Mouse (Mus musculus) embryonic facial prominence, embryonic 12.5 days (tissue): ENCODE measurements around the gene Galnt14. TPM values are rescaled to one million over a fixed set of nuclear protein-coding genes. Genes with fewer than 3 reads are reported as not detected.

Experiments
- ATAC-seq: fragments of 200-750 bp; cut with Nextera tagmentation; 2 replicates; pipeline ENCODE4 v1.8.0; 2017; ENCODE audit not compliant: insufficient number of reproducible peaks, insufficient read depth, low FRiP score, low TSS enrichment
- H3K27ac ChIP-seq: fragments of 300-500 bp; sonication (generic); 2 replicates; pipeline ENCODE4 v1.5.1; 2016; ENCODE audit warnings: mild to moderate bottlenecking
- H3K27me3 ChIP-seq: fragments of 300-500 bp; sonication (generic); 2 replicates; pipeline ENCODE4 v1.6.1; 2016; ENCODE audit warnings: mild to moderate bottlenecking, moderate library complexity
- H3K36me3 ChIP-seq: fragments of 300-500 bp; sonication (generic); 2 replicates; pipeline ENCODE4 v1.6.1; 2016; ENCODE audit warnings: mild to moderate bottlenecking
- H3K4me1 ChIP-seq: fragments of 300-500 bp; sonication (generic); 2 replicates; pipeline ENCODE4 v1.6.1; 2016
- H3K4me2 ChIP-seq: fragments of 300-500 bp; sonication (generic); replicated peaks from 2 replicates; pipeline ENCODE4 v1.6.1; 2016; ENCODE audit warnings: mild to moderate bottlenecking, moderate library complexity
- H3K4me3 ChIP-seq: fragments of 300-500 bp; sonication (generic); 2 replicates; pipeline ENCODE4 v1.5.1; 2016; ENCODE audit warnings: mild to moderate bottlenecking
- H3K9ac ChIP-seq: fragments of 300-500 bp; sonication (generic); 2 replicates; pipeline ENCODE4 v1.6.1; 2016; ENCODE audit warnings: mild to moderate bottlenecking, moderate library complexity
- H3K9me3 ChIP-seq: fragments of 300-500 bp; sonication (generic); 2 replicates; pipeline ENCODE4 v1.6.1; 2016; ENCODE audit warnings: mild to moderate bottlenecking, moderate library complexity
- WGBS: fragments of 180-500 bp; shearing (Covaris S2); methylation state at CpG from one replicate; pipeline ENCODE4 v1.1.7; 2016; 5-methylcytosine and 5-hydroxymethylcytosine counted together
- polyA plus RNA-seq: library from polyadenylated mRNA; unstranded; fragments of >200 nt; fragmentation: Nextera tagmentation; extraction: Ambion mirVana; gene quantifications from 2 replicates; pipeline ENCODE4 v1.2.1, GENCODE M21; 2016

Galnt14 gene
- polyA plus RNA-seq, 1 experiment from 2014 or later: 3.6 TPM

DNA sequence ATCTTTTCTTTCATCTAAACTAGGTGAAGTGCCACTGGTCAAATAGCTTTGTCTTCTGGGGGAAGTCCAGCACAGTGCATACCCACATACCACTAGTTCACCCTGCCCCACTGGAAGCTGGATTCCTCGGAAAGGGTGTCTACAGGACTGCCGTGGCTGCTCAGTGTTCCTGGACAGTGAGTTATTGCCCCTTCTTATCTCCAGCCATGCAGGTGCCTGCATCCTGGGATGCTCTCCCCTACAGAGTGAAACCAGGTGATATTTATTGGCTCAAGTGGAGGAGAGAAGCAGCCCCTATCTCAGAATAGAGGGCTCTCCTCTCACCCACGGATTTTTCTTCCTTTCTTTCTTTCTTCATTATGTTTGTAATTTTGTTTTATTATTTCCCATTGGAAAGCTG lies 222.9 kb downstream of the Galnt14 start:
- 67% methylated on average over 3 of the region's 3 CpGs for WGBS
- H3K9ac ChIP-seq: no peak overlapping the region
- no peaks in the 10 kb centered on the region for H3K36me3 ChIP-seq
- no peaks in the 10 kb centered on the region for H3K27me3 ChIP-seq
- ATAC-seq: no peak
- no peak overlapping the region for H3K4me3 ChIP-seq
- H3K4me1 ChIP-seq: no peaks in the 10 kb centered on the region
- H3K27ac ChIP-seq: no peak overlapping the region
- no peak overlapping the region for H3K4me2 ChIP-seq
- no peaks in the 10 kb centered on the region for H3K9me3 ChIP-seq

DNA sequence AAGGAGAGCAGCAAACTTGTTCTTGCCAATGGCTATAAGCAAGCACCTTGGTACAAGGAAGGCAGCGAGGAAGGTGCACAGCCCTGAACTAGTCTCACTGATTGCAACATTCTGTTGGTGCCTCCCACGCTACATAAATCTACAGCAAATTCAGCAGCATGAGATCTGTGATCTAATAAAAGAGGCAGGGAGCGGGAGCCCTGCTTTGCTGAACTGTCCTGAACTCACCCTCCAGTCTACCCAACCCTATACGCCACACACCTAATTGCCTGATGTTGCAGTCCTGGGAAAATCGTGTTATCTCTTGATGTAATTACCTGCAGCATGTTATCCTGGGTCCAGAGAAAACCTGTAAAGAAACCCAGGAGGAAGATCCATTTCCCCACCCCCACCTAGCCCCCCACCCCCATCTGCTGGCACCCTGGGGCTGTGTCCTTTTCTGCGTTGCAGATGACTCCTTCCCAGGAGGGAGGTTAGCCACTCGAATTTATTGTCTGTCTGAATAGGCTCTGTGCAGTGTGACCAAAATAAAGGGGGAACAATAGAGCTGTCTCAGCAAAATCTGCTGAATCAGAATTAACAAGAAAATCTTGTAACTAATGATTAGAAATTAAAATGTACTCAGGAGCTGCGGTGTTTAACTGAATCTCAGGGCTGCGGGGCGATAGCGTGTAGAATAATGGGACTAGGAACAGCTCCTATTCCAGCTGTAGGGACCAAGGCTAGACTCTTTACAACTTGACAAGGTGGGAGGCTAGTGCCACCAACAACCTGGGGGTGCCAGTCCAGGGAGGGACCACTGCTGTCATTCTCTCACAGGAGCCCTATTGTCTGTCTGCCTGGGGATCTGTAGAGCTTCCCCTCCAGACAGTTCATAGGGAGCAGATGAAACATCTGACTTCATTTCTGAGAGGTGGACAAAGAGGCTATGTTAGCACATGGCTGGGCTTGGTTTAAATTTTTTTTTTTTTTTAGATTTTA lies 232.9 kb downstream of the Galnt14 start:
- H3K4me3 ChIP-seq: no peak overlapping the region

DNA sequence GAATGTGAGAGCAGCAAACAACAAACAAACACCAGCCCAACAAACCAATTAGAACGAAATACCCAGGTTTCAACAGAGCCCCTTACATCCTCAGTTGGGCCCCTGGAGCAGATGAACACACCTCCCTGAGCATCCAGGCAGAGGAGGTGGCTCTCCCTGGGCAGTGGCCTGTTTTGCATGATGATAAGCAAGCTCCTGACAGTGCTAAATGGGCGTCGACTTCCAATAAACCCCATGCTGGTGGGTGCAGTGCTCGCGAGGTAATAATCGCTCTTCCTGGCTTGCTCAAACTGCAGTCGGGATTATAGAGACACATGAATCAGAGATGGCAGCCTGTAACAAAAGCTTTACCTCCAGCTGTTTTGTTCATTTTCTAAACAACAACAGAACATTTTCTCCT lies 235.9 kb downstream of the Galnt14 start:
- 57% methylated on average over 7 of the region's 7 CpGs for WGBS

More for the DNA sequence above, 232.9 kb downstream of the Galnt14 start:
- Histone ChIP-seq H3K9me3 (no peaks in the 10 kb centered on the region), H3K4me1 (no peaks in the 10 kb centered on the region), H3K27ac (no peak overlapping the region), H3K36me3 (no peaks in the 10 kb centered on the region), H3K9ac (no peak overlapping the region), H3K4me2 (no peak overlapping the region), H3K27me3 (no peaks in the 10 kb centered on the region)
- ATAC-seq: no peak
- WGBS: 60% methylated on average over 11 of the region's 11 CpGs

DNA sequence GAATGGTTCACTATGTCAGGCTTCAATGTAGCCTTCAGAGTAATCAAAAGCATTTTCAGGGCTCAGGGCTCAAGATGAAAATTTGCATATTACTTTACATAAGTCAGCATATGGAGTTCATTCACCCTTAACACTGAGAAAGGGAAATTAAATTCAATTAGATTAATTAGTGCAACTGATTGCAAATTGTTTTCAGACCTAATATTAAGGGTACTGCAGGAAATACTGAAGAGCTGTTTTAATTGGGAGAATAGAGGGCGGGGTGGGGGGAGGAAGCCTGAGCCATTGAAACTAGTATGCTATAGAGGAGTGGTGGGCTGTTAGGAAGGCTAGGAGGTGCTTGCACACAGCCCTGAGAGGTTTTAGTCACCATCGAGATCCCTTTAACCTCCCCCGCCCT lies 237.2 kb downstream of the Galnt14 start:
- no peak for ATAC-seq
- WGBS: 71% methylated on average over 3 of the region's 3 CpGs

More for the DNA sequence above, 235.9 kb downstream of the Galnt14 start:
- no peak overlapping the region for H3K4me2 ChIP-seq
- no peaks in the 10 kb centered on the region for H3K4me1 ChIP-seq
- H3K4me3 ChIP-seq: no peak overlapping the region
- no peak overlapping the region for H3K9ac ChIP-seq
- H3K9me3 ChIP-seq: no peaks in the 10 kb centered on the region
- no peak overlapping the region for H3K27ac ChIP-seq
- H3K27me3 ChIP-seq: no peaks in the 10 kb centered on the region
- no peak for ATAC-seq
- no peaks in the 10 kb centered on the region for H3K36me3 ChIP-seq

DNA sequence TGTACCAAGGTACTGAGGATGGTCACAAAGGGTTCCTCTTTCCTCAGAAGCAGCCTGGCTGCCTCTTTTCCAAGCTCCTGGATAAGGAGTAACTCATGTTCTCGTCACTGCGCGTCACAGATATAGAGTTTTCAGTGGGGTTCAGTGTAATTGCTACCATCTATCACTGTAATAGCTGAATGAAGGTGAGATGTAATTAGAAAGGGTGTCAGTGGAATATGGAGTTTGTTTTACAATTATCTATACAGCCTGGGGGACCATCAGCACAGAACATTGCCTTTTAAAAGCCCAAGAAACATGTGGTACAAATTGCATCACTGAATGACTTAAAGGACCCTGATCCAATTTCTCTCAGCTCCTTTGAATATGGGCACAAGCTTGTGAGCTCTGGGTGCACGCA lies 249.4 kb downstream of the Galnt14 start:
- Histone ChIP-seq H3K4me2 (no peak overlapping the region), H3K9ac (no peak overlapping the region), H3K27me3 (no peaks in the 10 kb centered on the region), H3K9me3 (no peaks in the 10 kb centered on the region), H3K27ac (no peak overlapping the region), H3K36me3 (no peaks in the 10 kb centered on the region), H3K4me1 (no peaks in the 10 kb centered on the region), H3K4me3 (no peak overlapping the region)
- 65% methylated on average over 4 of the region's 4 CpGs for WGBS
- ATAC-seq: no peak

More for the DNA sequence above, 237.2 kb downstream of the Galnt14 start:
- Histone ChIP-seq H3K36me3 (no peaks in the 10 kb centered on the region), H3K9ac (no peak overlapping the region), H3K27me3 (no peaks in the 10 kb centered on the region), H3K27ac (no peak overlapping the region), H3K4me1 (no peaks in the 10 kb centered on the region), H3K9me3 (no peaks in the 10 kb centered on the region), H3K4me2 (no peak overlapping the region), H3K4me3 (no peak overlapping the region)

DNA sequence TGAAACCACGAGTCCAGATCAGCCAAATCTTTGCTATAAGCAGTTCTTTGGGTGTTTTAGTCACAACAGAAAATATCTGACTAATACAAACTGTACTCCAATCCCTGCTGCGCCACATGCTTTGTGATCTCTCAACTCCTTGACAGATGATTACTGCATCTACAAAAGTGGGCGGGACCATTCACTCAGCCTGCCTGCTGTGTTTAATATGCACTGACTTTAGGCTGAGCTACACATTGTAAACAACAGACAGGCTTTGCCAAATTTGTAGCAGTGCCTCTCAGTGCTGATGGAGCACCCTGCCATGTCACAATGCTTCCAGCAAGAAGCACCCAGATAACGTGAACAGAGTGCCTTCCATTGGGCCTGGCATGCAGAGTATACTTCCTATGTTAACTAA lies 251.5 kb downstream of the Galnt14 start:
- no peaks in the 10 kb centered on the region for H3K4me1 ChIP-seq
- no peaks in the 10 kb centered on the region for H3K9me3 ChIP-seq
- no peak overlapping the region for H3K27ac ChIP-seq
- H3K36me3 ChIP-seq: no peaks in the 10 kb centered on the region
- 75% methylated on average over 4 of the region's 4 CpGs for WGBS
- no peak overlapping the region for H3K9ac ChIP-seq
- H3K27me3 ChIP-seq: no peaks in the 10 kb centered on the region
- ATAC-seq: no peak
- H3K4me3 ChIP-seq: no peak overlapping the region
- no peak overlapping the region for H3K4me2 ChIP-seq

DNA sequence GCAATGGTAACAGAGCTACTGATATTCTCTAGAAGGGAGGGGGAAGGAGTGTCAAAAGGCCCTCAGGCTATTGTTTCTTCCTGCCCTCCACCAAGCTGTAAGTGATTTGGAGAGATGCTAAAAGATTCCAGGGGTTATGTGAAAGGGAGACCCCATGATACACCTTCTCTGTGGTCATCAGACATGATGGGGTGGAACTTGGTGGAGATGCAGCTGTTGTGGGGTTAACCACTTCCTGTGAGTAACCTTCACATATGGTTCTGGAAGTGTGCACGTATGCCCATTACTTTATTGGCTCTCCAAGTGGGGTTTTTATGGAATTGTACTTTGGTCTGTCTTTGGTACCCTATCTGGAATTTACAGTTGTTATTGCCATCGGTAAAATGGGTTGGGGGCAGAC lies 253.7 kb downstream of the Galnt14 start:
- H3K27me3 ChIP-seq: no peaks in the 10 kb centered on the region
- no peak overlapping the region for H3K4me2 ChIP-seq
- H3K36me3 ChIP-seq: no peaks in the 10 kb centered on the region
- WGBS: 74% methylated on average over 2 of the region's 2 CpGs
- H3K9ac ChIP-seq: no peak overlapping the region
- no peaks in the 10 kb centered on the region for H3K4me1 ChIP-seq
- H3K4me3 ChIP-seq: no peak overlapping the region
- no peak for ATAC-seq
- no peaks in the 10 kb centered on the region for H3K9me3 ChIP-seq
- H3K27ac ChIP-seq: no peak overlapping the region

DNA sequence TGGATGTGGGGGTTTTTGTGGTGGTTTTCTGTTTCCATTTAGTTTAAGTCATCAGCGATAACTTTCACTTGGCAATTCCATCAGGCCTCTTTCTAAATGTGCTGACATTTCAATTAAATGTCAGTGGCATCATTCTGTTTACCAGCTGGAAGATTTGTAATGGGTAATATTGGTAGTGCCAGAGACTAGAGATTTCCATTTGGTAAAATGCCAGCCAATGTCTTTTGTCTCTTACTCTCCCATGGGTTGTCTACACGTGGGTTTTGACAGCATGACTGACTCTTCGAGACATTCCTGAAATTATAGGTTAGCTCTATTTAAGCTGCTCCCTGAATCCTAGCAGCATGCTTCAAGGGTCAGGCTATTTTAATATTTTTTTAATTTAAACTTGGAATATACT lies 256.6 kb downstream of the Galnt14 start:
- ATAC-seq: no peak
- Histone ChIP-seq H3K9me3 (no peaks in the 10 kb centered on the region), H3K9ac (no peak overlapping the region), H3K27ac (no peak overlapping the region), H3K4me2 (no peak overlapping the region), H3K4me3 (no peak overlapping the region), H3K36me3 (no peaks in the 10 kb centered on the region), H3K27me3 (no peaks in the 10 kb centered on the region), H3K4me1 (no peaks in the 10 kb centered on the region)
- WGBS: 73% methylated on average over 3 of the region's 3 CpGs

DNA sequence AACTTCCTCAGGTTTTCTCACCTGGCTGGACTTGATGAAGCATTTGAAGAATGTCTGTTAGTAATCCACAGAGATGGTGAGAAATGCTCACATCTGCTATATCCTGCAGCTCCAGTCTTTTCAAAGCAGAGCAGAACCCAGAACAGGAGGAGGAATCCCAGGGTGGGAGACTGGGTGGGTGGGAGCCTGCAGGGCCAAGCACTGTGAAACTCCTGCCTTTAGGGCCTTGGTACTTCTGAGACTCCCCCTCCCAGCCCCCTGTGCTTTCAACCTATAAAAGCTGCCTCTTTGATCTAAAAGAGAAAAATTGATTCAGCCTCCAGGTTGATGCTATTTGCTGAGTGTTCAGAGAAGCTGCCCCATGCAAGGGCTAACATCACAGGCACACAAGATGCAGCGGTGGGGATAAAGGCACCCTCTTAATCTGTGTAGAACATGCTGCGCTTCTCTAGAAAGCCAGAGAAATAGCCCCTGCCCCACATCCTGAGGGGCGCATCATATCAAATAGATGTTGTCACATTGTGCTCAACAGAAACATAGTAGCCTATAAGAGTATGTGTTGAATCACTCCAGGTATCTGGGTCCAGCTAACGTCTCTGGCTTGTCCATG lies 258.0 kb downstream of the Galnt14 start:
- Histone ChIP-seq H3K27me3 (no peaks in the 10 kb centered on the region), H3K4me3 (no peak overlapping the region), H3K4me2 (no peak overlapping the region), H3K36me3 (no peaks in the 10 kb centered on the region), H3K9me3 (no peaks in the 10 kb centered on the region), H3K27ac (no peak overlapping the region), H3K9ac (no peak overlapping the region), H3K4me1 (no peaks in the 10 kb centered on the region)
- ATAC-seq: no peak
- WGBS: 82% methylated on average over 4 of the region's 4 CpGs

DNA sequence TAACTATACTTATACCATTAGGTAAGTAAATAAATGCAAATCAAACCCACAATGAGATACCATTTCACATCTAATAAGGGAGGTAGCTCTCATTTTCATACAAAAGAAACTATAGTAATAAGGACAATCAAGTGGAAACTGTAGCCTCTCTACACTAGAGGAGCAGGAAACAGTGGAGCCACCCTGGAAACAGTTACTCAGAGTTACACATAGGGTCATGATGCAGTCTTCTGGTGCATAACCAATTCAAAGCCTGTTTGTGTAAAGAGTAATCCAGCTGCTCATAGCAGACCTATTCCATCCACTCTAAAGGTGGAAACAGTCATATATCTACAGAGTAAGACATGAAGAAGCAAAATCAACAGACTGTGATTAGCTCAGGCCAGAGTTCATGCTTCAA lies 261.1 kb downstream of the Galnt14 start:
- no peak for ATAC-seq
- Histone ChIP-seq H3K36me3 (no peaks in the 10 kb centered on the region), H3K27ac (no peak overlapping the region)

More for the DNA sequence above, 261.1 kb downstream of the Galnt14 start:
- H3K9me3 ChIP-seq: no peaks in the 10 kb centered on the region
- no peaks in the 10 kb centered on the region for H3K27me3 ChIP-seq
- H3K4me1 ChIP-seq: no peaks in the 10 kb centered on the region
- H3K9ac ChIP-seq: no peak overlapping the region
- no peak overlapping the region for H3K4me2 ChIP-seq
- H3K4me3 ChIP-seq: no peak overlapping the region
